Mouse (Mus musculus) ovary, postnatal 14 days (tissue): Measurements from ENCODE around the gene Oaz1.
"Not testable (repeated sequence)": the region's sequence is repeated elsewhere in the genome, so short reads cannot be mapped to it uniquely, and the experiment has no call there.

Experiments
- DNase-seq: peaks from one replicate; pipeline ENCODE4 v3.0.0; 2022; ENCODE audit warnings: low spot score

Oaz1 gene

GRCm38 (mm10) chr10:80802204-80802912 is 24.1 kb upstream of the Oaz1 start:
- no peak for DNase-seq

DNA sequence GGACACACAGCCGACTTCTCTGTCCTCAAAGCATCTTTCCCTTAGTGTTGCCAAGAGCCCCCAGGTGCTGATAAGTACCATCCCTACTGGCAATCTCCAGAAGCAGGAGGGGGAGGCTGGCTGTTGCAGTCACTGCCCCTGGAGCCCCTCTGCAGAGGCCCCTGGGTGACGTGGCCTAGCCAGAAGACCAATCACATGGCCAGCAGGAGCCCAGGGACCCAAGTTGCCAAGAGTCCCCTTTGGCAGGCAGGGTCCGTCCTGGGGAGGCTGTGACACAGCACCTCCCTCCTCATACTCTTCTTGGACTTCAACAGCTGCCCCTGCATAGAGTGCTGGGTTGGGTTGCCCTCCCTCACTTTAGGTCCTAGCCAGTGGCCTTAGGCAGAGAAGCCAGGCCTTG is 23.5 kb upstream of the Oaz1 start:
- no peak for DNase-seq

DNA sequence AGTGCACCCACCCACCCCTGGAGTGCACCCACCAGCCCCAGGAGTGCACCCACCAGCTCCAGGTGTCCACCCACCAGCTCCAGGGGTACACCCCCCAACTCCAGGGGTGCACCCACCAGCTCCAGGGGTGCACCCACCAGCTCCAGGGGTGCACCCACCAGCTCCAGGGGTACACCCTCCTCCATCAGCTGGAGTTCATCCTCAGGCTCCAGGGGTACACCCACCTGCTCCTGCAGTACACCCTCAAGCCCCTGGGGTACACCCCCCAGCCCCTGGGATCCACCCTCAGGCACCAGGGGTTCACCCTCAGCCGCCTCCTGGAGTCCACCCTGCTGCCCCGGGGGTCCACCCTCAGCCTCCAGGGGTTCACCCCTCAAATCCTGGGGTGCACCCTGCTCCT is 22.1 kb upstream of the Oaz1 start:
- DNase-seq = no peak

- DNase-seq = no peak
These were observed 21.5 kb upstream of the Oaz1 start, which contains the start of gene Amh for GRCm38 (mm10) chr10:80804916-80805315. Gene Amh, plus strand, starts transcription at chr10:80805243.

DNA sequence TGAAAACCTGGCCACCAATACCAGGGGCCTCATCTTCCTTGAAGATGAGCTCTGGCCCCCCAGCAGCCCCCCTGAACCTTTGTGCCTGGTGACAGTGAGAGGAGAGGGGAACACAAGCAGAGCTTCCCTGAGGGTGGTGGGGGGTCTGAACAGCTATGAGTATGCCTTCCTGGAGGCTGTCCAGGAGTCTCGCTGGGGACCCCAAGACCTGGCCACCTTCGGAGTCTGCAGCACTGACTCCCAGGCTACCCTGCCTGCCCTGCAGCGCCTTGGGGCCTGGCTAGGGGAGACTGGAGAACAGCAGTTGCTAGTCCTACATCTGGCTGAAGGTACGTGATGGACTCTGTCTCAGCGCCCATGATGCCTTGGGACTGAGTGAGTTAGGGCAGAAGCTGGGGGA is 21.1 kb upstream of the Oaz1 start:
- no peak for DNase-seq

GRCm38 (mm10) chr10:80805925-80806324 is 20.5 kb upstream of the Oaz1 start:
- peak; percentile 70 for DNase-seq

DNA sequence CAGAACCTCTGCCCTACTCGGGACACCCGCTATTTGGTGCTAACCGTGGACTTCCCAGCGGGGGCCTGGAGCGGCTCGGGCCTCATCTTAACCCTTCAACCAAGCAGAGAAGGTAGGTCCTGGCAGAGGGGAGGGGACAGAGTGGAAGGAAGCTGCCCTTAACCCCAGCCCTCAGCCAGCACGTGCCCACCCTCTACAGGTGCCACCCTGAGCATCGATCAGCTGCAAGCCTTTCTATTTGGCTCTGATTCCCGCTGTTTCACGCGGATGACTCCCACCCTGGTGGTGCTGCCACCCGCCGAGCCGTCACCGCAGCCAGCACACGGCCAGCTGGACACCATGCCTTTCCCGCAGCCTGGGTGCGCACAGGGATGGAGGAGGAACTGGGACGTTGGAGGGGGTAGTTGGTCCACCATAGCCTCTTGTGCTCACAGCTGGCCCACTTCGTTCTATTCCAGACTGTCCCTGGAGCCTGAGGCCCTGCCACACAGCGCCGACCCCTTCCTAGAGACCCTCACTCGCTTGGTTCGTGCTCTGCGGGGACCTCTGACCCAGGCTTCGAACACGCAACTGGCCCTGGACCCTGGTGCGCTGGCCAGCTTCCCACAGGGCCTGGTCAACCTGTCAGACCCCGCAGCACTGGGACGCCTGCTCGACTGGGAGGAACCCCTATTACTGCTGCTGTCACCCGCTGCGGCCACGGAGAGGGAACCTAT is 20.0 kb upstream of the Oaz1 start:
- no peak for DNase-seq

DNA sequence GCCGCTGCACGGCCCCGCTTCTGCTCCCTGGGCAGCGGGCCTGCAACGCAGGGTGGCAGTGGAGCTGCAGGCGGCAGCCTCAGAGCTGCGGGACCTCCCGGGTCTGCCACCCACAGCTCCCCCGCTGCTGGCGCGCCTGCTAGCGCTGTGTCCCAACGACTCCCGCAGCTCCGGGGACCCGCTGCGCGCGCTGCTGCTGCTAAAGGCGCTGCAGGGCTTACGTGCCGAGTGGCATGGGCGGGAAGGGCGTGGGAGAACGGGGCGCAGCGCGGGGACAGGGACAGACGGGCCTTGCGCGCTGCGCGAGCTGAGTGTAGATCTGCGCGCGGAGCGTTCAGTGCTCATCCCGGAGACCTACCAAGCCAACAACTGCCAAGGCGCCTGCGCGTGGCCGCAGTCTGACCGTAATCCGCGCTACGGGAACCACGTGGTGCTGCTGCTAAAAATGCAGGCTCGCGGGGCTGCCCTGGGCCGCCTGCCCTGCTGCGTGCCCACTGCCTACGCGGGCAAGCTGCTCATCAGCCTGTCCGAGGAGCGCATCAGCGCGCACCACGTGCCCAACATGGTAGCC is 19.3 kb upstream of the Oaz1 start:
- no peak for DNase-seq

- DNase-seq = no peak
These were observed 18.1 kb upstream of the Oaz1 start for GRCm38 (mm10) chr10:80808099-80808984.

DNA sequence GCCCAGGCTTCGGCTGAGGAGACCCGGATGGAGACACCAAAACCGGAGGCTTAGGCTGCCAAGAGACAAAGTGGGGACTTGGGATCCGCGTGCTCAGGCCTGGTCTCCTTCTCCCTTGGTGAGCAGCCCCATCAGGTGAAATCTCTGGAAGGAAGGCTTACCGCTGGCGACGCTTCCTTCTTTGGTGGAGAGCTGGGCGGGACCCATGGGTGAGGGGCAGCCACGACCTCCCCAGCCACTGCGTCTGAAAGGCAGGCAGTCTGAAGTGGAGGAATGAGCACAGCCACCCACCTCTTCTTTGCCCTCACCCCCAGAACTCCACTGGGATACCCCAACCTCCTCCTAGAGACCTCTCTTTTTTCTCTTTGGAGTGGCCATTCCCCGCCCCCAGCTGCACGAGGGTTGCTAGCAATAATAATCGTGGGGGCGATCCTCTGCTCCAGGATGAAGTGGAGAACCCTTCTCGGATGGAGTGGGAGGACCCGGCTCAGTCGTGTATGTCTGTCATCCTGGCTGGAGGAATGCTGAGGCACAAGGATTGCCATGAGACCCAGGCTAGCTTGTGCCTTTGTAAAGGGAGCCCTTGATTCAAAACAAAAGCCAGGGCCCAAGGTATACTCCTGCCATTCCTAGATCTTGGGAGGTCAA is 17.3 kb upstream of the Oaz1 start:
- DNase-seq = no peak

DNA sequence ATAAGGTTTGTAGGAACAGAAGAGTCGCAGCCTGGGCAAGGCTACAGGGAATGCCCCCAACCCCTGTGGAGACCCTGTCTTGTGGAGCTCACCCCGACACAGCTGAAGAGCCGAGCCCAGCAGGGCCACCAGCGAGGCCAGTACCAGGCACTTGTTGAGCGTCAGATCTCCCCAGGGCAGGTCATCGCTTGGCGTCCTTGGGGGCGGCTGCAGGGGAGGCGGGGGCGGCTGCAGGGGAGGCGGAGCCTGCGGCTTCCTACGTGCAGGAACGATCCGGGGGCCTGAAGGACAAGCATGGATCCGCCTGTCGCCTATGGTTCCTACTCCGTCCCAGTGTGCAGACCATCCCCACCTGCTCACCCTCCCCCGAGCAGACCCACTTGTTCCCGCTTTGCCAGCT is 16.4 kb upstream of the Oaz1 start:
- DNase-seq = no peak

DNA sequence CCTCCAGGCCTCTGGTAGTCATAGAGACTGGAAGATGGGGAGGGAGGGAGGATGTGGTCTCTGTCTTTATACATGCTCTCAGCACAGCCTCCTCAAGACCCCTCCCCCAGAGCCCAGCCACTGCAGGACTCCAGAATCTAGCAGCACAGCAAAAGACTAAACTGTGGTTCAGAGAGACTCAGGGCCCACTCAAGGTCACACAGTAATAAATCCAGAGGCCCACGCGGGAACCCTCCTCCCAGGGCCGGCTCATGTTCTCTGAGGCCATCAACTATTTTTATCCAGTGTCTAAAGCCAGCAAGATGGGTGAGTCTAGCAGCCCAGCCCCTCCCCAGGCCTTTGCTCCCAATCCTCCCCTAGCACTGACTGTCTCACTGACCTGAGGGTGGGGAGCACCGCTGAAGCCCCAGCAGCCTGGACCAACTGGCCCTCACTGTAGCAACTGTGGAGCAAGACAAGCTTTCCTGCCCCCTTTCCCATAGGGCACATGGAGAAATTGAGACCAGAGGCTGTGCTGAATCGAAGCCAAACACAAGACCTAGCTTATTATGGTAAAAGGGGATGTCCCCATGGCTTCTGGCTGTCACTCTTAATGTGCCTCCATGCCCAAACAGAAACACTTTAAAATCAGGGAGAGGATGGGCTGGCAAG is 13.9 kb upstream of the Oaz1 start:
- DNase-seq = no peak

GRCm38 (mm10) chr10:80813366-80813765 is 13.1 kb upstream of the Oaz1 start, which contains the start of gene Jsrp1:
Gene Jsrp1, minus strand, starts transcription at chr10:80813498.
- no peak for DNase-seq

GRCm38 (mm10) chr10:80814800-80815199 is 11.7 kb upstream of the Oaz1 start:
- DNase-seq = no peak

DNA sequence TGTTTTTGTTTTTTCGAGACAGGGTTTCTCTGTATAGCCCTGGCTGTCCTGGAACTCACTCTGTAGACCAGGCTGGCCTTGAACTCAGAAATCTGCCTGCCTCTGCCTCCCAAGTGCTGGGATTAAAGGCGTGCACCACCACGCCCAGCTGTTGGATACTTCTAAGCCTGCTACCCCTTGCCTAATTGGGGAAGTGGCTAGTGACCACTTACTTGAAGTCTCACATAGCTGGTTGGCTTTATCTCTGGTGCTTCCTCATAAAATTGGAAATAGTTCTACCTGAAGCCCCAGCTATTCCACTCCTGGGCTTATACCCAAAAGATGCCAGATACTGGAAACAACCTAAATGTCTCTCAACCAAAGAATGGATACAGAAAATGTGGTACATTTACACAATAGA is 10.2 kb upstream of the Oaz1 start:
- not testable (repeated sequence) for DNase-seq

DNA sequence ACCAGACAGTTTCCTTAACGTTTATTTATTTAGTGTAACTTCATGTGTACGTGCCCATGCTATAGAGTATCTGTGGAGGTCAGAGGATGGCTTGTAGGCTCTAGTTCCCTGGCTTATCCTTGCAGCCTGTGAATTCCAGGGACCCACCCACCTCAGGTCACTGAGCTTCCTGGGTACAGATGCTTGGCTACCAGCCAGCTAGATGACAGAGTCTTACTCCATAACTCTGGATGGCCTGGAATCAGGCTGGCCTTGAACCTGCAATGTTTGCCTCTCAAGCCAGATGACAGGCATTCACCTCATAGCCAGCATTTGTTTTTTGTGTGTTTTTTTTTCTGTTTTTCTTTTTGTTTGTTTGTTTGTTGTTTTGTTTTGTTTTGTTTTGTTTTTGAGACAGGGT is 9.3 kb upstream of the Oaz1 start:
- no peak for DNase-seq

DNA sequence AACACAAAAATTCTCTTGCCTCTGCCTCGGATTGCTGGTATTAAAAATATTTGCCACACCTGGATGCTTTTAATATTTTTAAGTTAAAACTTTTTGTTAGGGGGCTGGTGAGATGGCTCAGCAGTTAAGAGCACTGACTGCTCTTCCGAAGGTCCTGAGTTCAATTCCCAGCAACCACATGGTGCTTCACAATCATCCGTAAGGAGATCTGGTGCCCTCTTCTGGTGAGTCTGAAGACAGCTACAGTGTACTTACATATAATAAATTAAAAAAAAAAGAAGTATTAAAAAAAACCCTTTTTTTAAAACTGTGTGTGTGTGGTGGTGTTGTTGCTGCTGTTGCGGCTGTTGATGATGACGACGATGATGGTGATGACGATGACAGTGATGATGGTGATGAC is 8.5 kb upstream of the Oaz1 start:
- not testable (repeated sequence) for DNase-seq

DNA sequence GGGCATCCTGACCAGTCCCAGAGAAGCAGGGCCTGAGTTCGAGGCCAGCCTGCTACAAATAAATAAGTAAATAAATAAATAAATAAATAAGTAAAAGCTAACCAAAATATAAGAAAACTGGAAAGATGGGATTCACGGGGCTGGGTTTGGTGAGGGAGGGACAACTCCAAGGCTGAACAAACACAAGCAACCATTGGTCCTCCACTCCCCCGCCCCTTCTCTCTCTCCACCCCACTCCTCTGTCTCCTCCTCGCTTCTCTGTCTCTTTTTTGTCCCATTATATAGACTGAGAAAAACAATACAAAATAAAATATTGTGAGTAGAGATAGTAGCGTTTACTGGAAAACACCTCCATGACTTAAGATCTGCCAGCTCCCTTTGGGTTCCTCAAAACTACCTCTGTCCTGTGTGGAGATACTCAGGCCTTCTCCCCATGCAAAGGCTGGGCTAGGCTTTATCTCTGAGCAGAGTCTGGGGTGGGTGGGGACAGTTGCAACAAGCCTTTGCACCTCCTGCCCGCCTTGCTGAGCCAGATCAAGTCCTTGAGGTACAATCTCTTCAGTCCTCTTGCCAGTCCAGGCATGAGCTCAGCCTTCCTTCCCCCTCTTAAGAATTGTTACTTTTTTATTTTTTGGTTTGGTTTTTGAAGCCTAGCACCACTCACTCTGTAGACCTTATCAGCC is 7.7 kb upstream of the Oaz1 start:
- no peak for DNase-seq

- DNase-seq = no peak
These were observed 7.0 kb upstream of the Oaz1 start for GRCm38 (mm10) chr10:80819406-80819805.

- no peak for DNase-seq
These were observed 4.5 kb upstream of the Oaz1 start for GRCm38 (mm10) chr10:80821991-80822390.

DNA sequence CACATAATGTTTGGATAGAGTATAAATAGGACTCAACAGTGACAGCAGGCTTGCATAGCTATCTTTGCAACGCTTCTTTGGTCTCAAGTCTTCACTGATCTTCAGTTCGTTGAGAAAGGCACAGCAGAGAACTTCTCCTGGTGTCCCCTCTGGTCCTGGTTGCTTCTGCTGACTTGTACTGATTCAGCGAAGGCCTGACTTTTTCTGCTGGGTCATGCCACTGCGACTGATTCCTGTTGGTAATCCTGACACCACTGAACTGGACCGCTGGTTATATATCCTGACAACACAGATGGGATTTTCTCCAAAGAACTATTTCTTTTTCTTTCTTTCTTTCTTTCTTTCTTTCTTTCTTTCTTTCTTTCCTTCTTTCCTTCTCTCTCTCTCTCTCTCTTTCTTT is 3.9 kb upstream of the Oaz1 start:
- no peak for DNase-seq
